In the genomic region with DNA sequence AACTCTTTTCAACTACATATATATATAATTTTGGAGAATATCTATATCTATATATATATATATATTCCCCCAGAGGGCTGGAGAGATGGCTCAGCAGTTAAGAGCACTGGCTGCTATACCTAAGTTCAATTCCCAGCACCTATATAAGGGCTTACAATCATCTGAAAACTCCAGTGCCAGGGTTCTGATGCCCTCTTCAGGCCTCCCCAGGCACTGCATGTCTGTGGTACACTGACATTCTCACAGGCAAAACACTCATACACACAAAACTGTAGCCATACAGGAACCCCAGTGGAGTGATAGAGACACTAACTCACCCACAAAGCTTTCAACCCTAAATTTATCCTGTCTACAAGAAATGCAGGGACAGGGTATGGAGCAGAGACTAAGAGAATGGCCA, we compare ENCODE assay signal across 30 mouse cellular contexts.
DNase-seq lines count a peak whose midpoint lies in the region; ATAC-seq and TF ChIP-seq lines count a peak whose summit lies in the region.
"Had no signal": no experiment of that assay in that cellular context is flagged by ENCODE, and none has a peak within 500 bp of the region (broad histone marks: within the 10 kb centered on the region; RNA-seq: fewer than 3 reads in every experiment).

No protein-coding gene starts in this region.

- no peak overlapping the region for H3K9ac ChIP-seq in liver, embryonic 14.5 days (replicated peaks)
- H3K9ac ChIP-seq in stomach, postnatal 0 days (ENCODE audit: low read length) = no peak overlapping the region
- no peak overlapping the region for H3K9ac ChIP-seq in midbrain, embryonic 13.5 days (replicated peaks)
- H3K9ac ChIP-seq: embryonic facial prominence, embryonic 12.5 days; forebrain, embryonic 15.5 days; heart, embryonic 15.5 days; hindbrain, embryonic 12.5 days; kidney, embryonic 15.5 days; limb, embryonic 13.5 days; liver, embryonic 13.5 days; lung, embryonic 14.5 days; neural tube, embryonic 12.5 days had no signal

- ATAC-seq in liver, embryonic 14.5 days (ENCODE audit: insufficient read depth) = no peak
- ATAC-seq in stomach, postnatal 0 days (ENCODE audit: low FRiP score, low TSS enrichment) = no peak
- no peak for ATAC-seq in midbrain, embryonic 13.5 days
- ATAC-seq: activated CD4-positive, CD25-positive, alpha-beta regulatory T cell, adult 4 months; forebrain, embryonic 15.5 days; hindbrain, postnatal 0 days; intestine, embryonic 16.5 days had no signal

- H3K4me2 ChIP-seq in liver, embryonic 14.5 days (ENCODE audit: low read depth) = no peak overlapping the region
- H3K4me2 ChIP-seq in stomach, postnatal 0 days (replicated peaks; ENCODE audit: low read depth) = no peak overlapping the region
- no peak overlapping the region for H3K4me2 ChIP-seq in midbrain, embryonic 13.5 days (replicated peaks)
- H3K4me2 ChIP-seq: embryonic facial prominence, embryonic 12.5 days; forebrain, embryonic 15.5 days; heart, embryonic 15.5 days; hindbrain, embryonic 12.5 days; kidney, embryonic 15.5 days; limb, embryonic 13.5 days; liver, embryonic 13.5 days; lung, embryonic 14.5 days; neural tube, embryonic 12.5 days had no signal

- H3K4me3 ChIP-seq in liver, embryonic 14.5 days (ENCODE audit: insufficient read depth in 1 of 2, low read depth in 2 of 2, low read length in 2 of 2) = no peak overlapping the region
- H3K4me3 ChIP-seq in E14TG2a.4 (replicated peaks; ENCODE audit: low read length) = no peak overlapping the region
- no peak overlapping the region for H3K4me3 ChIP-seq in stomach, postnatal 0 days (ENCODE audit: low read depth, low read length)
- no peak overlapping the region for H3K4me3 ChIP-seq in embryonic facial prominence, embryonic 10.5 days
- no peak overlapping the region for H3K4me3 ChIP-seq in midbrain, embryonic 13.5 days (replicated peaks)
- H3K4me3 ChIP-seq: embryonic facial prominence, embryonic 12.5 days; forebrain, embryonic 15.5 days; heart, embryonic 10.5 days; heart, embryonic 15.5 days; hindbrain, embryonic 12.5 days; kidney, embryonic 15.5 days; limb, embryonic 13.5 days; liver, embryonic 13.5 days; myocyte; neural tube, embryonic 12.5 days had no signal

- DNase-seq in liver, embryonic 14.5 days (ENCODE audit: low read depth in 3 of 3, low spot score in 3 of 3) = no peak
- DNase-seq in liver (no peak), NIH3T3 (ENCODE audit: low read depth) (peak; percentile 10)
- DNase-seq in stomach, postnatal 0 days (ENCODE audit: low spot score) = no peak
- no peak for DNase-seq in embryonic facial prominence, embryonic 10.5 days (ENCODE audit: low spot score)
- DNase-seq: adrenal gland, adult 2 months; B cell, adult 2 months; cerebellum, adult 8-10 months; cerebellum, postnatal 25 days; gastrocnemius, postnatal 25 days; heart, adult 11 months; kidney, postnatal 25 days; liver, embryonic 13.5 days; lung, embryonic 14.5 days; lung, postnatal 14 days; thymus, postnatal 14 days had no signal

- H3K27me3 ChIP-seq in liver, embryonic 14.5 days (ENCODE audit: control insufficient read depth, insufficient read depth, low read length) = no peaks in the 10 kb centered on the region
- no peaks in the 10 kb centered on the region for H3K27me3 ChIP-seq in E14TG2a.4 (ENCODE audit: insufficient read depth, low read length)
- no peaks in the 10 kb centered on the region for H3K27me3 ChIP-seq in stomach, postnatal 0 days (ENCODE audit: control insufficient read depth, insufficient read depth, low read length)
- H3K27me3 ChIP-seq in embryonic facial prominence, embryonic 10.5 days (replicated peaks; ENCODE audit: low read depth, poor library complexity, severe bottlenecking) = no peaks in the 10 kb centered on the region
- H3K27me3 ChIP-seq in midbrain, embryonic 13.5 days = no peaks in the 10 kb centered on the region
- H3K27me3 ChIP-seq: embryonic facial prominence, embryonic 12.5 days; forebrain, embryonic 15.5 days; heart, embryonic 15.5 days; hindbrain, embryonic 12.5 days; kidney, embryonic 15.5 days; limb, embryonic 13.5 days; liver, embryonic 13.5 days; neural tube, embryonic 12.5 days had no signal

- H3K36me3 ChIP-seq in liver, embryonic 14.5 days (replicated peaks; ENCODE audit: control insufficient read depth, insufficient read depth, low read depth) = no peaks in the 10 kb centered on the region
- H3K36me3 ChIP-seq in E14TG2a.4 (ENCODE audit: insufficient read depth, low read length) = no peaks in the 10 kb centered on the region
- H3K36me3 ChIP-seq in stomach, postnatal 0 days (ENCODE audit: control insufficient read depth, insufficient read depth, low read length) = no peaks in the 10 kb centered on the region
- no peaks in the 10 kb centered on the region for H3K36me3 ChIP-seq in embryonic facial prominence, embryonic 10.5 days (replicated peaks)
- H3K36me3 ChIP-seq in midbrain, embryonic 13.5 days = no peaks in the 10 kb centered on the region
- H3K36me3 ChIP-seq: embryonic facial prominence, embryonic 12.5 days; forebrain, embryonic 15.5 days; heart, embryonic 10.5 days; heart, embryonic 15.5 days; hindbrain, embryonic 12.5 days; kidney, embryonic 15.5 days; limb, embryonic 13.5 days; liver, embryonic 13.5 days; neural tube, embryonic 12.5 days had no signal

- H3K9me3 ChIP-seq in liver, embryonic 14.5 days (ENCODE audit: control insufficient read depth, low read length) = no peaks in the 10 kb centered on the region
- H3K9me3 ChIP-seq in E14TG2a.4 (ENCODE audit: low read length) = peaks cover 6% of the 10 kb centered on the region; the same call in 1 of the 2 replicates
- no peaks in the 10 kb centered on the region for H3K9me3 ChIP-seq in stomach, postnatal 0 days (ENCODE audit: control insufficient read depth, low read length)
- no peaks in the 10 kb centered on the region for H3K9me3 ChIP-seq in embryonic facial prominence, embryonic 10.5 days
- H3K9me3 ChIP-seq in midbrain, embryonic 13.5 days = no peaks in the 10 kb centered on the region
- H3K9me3 ChIP-seq: forebrain, embryonic 15.5 days; heart, embryonic 10.5 days; heart, embryonic 15.5 days; hindbrain, embryonic 12.5 days; kidney, embryonic 15.5 days; liver, embryonic 13.5 days; neural tube, embryonic 12.5 days had no signal

- H3K4me1 ChIP-seq in liver, embryonic 14.5 days (replicated peaks; ENCODE audit: control insufficient read depth in 2 of 2, insufficient read depth in 2 of 2, low read length in 1 of 2) = no peaks in the 10 kb centered on the region
- H3K4me1 ChIP-seq in E14TG2a.4 (replicated peaks; ENCODE audit: low read depth, low read length) = no peaks in the 10 kb centered on the region
- H3K4me1 ChIP-seq in stomach, postnatal 0 days (replicated peaks; ENCODE audit: control insufficient read depth, insufficient read depth) = no peaks in the 10 kb centered on the region
- H3K4me1 ChIP-seq in embryonic facial prominence, embryonic 10.5 days = no peaks in the 10 kb centered on the region
- no peaks in the 10 kb centered on the region for H3K4me1 ChIP-seq in midbrain, embryonic 13.5 days (replicated peaks)
- H3K4me1 ChIP-seq: embryonic facial prominence, embryonic 12.5 days; forebrain, embryonic 15.5 days; heart, embryonic 10.5 days; heart, embryonic 15.5 days; hindbrain, embryonic 12.5 days; kidney, embryonic 15.5 days; limb, embryonic 13.5 days; liver, embryonic 13.5 days; neural tube, embryonic 12.5 days had no signal

- 0 out of 2 replicates have a peak, but pooled peaks have one; percentile 4 for TF ChIP-seq CTCF in liver, embryonic 14.5 days (IDR thresholded peaks at IDR 0.05; ENCODE audit: low read depth)
- peak; percentile 74 for TF ChIP-seq CTCF in E14TG2a.4 (conservative IDR thresholded peaks at IDR 0.05; ENCODE audit: low read length)
- peak; percentile 19; the same call in 1 of the 2 replicates for TF ChIP-seq CTCF in stomach, postnatal 0 days (IDR thresholded peaks at IDR 0.05; ENCODE audit: low read depth)

- no peak for TF ChIP-seq EP300 in liver, embryonic 14.5 days (IDR thresholded peaks at IDR 0.05; ENCODE audit: low read depth)
- no peak for TF ChIP-seq EP300 in stomach, postnatal 0 days (optimal IDR thresholded peaks at IDR 0.05)

- H3K27ac ChIP-seq in liver, embryonic 14.5 days = no peak overlapping the region
- no peak overlapping the region for H3K27ac ChIP-seq in stomach, postnatal 0 days (replicated peaks)
- no peak overlapping the region for H3K27ac ChIP-seq in embryonic facial prominence, embryonic 10.5 days (replicated peaks)
- no peak overlapping the region for H3K27ac ChIP-seq in midbrain, embryonic 13.5 days
- H3K27ac ChIP-seq: embryonic facial prominence, embryonic 12.5 days; forebrain, embryonic 15.5 days; heart, embryonic 10.5 days; heart, embryonic 15.5 days; hindbrain, embryonic 12.5 days; hindbrain, postnatal 0 days; kidney, embryonic 15.5 days; limb, embryonic 13.5 days; liver, embryonic 13.5 days; neural tube, embryonic 12.5 days had no signal

Comparison
In these comparisons a context has a peak if more than half of its experiments do, and no peak if none do; other contexts are left out.
1. CTCF ChIP-seq: peak in every context shown above with its lines; median percentile 74 in E14TG2a.4; 19 in stomach, postnatal 0 days; 4 in liver, embryonic 14.5 days.